Mouse (Mus musculus): ENCODE results near the gene Cyp27a1.
A peak's percentile ranks its signal among the peaks of the same experiment; 100 is the strongest.

Cyp27a1 gene

GRCm38 (mm10) chr1:74719281-74719680 is 5.9 kb downstream of the Cyp27a1 start:
- DNase-seq: no peak

- no peak for DNase-seq
Measured at GRCm38 (mm10) chr1:74721657-74722056, 8.3 kb downstream of the Cyp27a1 start.

DNA sequence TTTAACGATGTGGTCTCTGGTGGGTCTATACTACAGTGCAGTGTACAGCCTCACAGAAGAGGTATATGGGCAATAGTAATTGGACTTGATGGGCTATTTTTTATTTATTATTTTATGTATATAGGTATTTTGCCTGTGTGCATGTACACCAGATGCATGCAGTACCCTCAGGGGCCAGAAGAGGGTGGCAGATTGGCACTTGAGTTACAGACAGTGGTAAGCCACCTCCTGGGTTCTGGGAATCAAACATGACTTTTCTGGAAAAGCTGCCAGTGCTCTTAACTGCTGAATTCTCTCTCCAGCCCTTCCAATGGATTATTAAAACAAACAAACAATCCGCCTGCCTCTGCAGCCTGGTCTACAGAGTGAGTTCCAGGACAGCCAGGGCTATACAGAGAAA is 10.4 kb downstream of the Cyp27a1 start:
- DNase-seq: peak; percentile 48 to 49

DNA sequence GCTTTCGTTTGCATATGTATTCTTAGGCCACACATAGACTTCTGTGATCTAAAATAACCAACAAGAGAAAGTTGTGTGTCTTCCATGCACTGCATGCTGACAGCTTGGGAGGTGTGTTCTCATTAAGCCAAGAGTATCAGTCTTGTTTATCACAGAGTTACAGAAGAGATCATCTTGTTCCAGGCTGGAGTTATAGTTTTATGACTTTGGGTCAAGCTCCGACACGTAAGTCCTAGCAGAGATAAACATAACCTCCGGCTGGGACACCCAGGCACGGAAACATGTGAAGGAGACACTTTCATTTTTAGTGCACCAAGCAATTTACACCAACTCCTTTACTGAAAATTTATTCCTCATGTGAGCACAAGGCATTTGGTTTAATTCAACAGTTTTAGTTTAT is 12.7 kb downstream of the Cyp27a1 start:
- no peak for DNase-seq

DNA sequence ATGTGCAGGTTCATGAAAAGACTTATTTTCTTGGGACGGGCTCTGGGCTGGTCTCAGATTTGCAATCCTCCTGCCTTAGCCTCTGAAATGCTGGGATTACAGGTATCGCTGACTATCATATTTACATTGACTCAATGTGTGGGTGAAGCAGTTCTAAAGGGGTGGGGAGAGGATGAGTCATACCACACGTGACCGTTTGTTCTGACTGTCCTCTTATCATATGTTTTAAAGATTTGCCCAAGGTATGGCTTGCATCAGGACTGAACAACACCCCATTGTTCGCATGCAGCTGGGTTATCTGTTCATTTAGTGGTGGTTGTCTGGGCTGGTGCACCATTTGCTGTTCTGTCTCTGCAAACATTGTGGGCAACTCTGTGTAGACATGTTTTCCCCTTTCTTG is 13.3 kb downstream of the Cyp27a1 start:
- DNase-seq: no peak

DNA sequence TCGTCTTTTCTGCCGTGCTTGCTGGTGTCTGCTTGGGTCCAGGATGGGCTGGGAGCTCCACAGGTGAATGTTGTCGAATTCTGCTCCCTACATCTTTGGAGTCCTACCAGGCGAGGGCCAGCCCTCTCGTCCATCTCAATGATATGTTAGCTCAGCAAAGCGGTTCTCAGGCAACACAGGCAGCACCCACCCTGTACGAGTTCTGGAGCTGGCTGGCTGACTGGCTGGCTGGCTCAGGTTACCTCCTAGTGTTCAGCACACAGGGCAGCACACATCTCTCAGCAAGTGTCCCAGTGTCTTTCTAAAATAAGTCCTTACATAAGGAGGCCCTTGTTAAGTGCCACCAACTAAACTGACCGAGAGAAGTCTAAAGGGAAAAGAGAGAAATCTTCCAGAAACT is 15.1 kb downstream of the Cyp27a1 start:
- DNase-seq: no peak

- DNase-seq: no peak
Measured at GRCm38 (mm10) chr1:74736977-74737376, 23.6 kb downstream of the Cyp27a1 start.

DNA sequence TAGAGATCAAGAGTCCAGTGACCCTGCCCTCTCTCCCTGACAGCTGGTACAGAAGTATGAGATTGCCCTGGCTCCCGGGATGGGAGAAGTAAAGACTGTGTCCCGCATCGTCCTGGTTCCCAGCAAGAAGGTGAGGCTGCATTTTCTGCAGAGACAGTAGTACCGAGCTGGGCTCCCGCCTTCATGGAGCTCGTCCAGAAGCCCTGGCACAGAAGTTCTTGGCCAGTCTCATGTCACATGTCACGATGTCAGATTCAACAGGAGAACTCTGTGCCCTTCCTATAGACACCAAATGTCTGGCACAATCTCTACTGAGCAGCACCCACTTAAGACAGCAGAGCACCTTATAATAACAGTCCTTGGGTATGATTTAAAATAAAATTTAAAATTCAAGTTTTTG is 24.1 kb downstream of the Cyp27a1 start:
- DNase-seq: peak; percentile 49 to 57

GRCm38 (mm10) chr1:74740846-74741245 is 27.5 kb downstream of the Cyp27a1 start:
- DNase-seq: peak; percentile 38 to 42

DNA sequence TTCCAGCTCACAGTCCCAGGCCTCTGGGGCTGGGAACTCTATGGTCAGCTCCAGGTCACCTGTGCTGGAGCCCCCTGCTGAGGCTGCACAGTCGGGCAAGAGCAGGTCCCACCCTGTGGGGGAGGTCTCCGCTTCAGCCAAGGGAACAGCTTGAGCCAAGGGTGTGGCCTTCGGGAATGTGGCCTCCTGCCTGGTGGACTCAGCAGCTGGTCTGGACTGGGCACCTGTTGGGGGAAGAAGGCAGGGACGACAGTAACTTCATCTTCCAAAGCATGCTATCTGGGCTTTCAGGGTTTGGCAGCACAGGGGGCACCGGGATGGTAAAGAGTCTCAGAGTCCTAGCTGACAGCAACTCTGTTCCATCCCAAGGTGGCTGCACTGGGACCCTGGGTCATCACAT is 34.0 kb downstream of the Cyp27a1 start:
- no peak for DNase-seq

DNA sequence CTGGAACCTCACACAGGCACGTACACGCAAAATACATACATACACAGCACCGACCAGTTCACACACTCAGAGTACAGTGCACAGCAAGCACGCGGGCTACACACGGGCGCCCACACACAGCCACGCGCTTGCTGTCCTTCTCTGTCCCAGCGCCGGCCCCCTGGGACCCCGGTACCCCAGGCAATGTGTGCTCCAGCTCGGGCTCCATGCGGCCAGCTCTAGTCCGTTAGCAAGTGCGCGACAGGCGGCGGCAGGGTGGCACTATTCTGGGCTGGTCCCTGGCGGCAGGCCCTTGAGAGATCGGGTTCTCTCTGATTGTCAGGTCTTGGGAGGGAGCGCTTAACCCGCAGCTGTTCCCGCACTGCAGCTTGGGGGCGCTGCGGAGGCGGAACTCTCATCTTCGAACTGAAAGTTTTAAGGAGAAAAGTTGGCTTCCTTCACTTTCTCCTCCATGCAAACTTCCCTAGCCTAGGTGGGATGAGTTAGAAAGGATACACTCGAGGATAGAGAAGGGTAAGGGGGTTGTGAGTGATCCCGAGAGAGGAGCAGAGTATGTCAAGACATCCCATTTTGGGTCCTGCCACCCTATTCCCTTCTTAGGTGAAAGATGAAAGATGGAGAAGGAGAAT is 35.4 kb downstream of the Cyp27a1 start, which contains the start of gene Prkag3:
TSS of gene Prkag3 (minus strand) at position 579 of the 629 bp plus-strand sequence.
- DNase-seq: peak; percentile 55

- peak in 1 of 2 experiments; percentile 29 for DNase-seq
Measured at GRCm38 (mm10) chr1:74749301-74749700, 35.9 kb downstream of the Cyp27a1 start.

- no peak for DNase-seq
Measured at GRCm38 (mm10) chr1:74750683-74751082, 37.3 kb downstream of the Cyp27a1 start.

DNA sequence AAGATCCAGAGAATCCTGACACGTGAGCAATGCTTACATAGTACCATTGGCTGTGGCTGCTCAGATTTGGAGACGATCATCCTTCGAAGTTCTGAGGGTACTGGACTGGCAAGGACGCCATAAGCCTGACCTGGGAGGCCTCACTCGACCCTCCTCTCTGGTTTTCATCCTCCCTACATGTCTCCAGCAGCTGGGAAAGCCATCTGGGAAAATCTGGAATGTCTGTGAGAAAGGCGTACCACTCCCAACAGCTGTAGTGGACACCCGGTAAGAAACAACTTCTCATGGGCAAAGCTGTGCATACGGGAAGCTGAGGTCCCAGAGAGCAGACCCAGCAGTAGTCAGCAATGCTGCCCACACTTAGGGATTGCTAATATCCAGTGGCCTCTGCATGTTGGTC is 38.8 kb downstream of the Cyp27a1 start:
- no peak for DNase-seq

DNA sequence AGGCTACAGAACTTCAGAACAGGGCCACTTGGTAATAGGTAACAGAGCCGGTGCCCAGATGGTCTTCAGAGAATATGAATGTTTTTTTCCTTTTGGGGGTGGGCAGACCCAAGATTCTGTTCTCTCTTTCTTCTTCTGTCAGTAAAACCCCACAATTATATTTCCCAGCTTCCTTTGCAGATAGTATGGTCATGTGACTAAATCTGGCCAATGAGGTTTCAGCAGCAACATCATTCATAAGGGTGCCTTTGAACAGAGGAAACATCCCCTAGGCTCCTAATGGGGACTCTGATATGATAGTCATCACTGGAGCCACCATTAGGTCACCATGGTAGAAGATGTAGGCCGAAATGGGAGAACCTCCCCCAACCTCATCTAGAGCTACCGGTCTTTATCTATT is 39.5 kb downstream of the Cyp27a1 start:
- DNase-seq: no peak

DNA sequence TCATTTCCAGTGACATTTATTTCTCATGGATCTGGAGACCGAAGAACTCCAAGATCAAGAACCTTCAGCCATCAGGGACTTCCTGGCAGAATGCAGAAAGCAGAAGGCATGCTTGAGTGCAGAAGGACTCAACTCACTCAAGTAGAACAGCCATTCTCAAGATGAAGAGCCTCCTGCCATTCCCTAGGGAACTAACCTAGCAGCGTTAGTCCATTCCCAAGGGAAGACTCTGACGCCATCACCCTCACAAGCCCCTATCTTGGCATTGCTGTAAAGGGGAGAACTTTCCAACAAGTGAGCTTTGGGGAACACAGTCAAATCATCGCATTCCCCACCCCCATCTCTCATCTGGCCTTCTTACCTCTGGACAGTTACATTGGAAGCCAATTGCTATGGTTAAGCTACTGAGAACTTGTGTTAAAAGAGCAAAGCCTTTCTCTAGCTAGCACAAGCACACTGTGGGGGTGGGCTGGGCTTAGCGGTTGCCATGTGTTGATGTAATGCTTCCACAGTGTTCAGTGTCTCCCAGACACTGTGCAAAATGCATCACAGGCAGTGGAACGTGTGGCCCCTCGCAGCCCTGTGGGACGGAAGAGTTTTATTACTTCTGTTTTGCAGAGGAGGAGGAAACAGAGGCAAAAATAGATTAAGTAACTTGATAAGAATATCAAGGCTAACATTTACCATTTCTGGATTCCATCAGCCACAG is 40.0 kb downstream of the Cyp27a1 start:
- no peak for DNase-seq

GRCm38 (mm10) chr1:74754175-74754785 is 40.9 kb downstream of the Cyp27a1 start:
- no peak for DNase-seq

DNA sequence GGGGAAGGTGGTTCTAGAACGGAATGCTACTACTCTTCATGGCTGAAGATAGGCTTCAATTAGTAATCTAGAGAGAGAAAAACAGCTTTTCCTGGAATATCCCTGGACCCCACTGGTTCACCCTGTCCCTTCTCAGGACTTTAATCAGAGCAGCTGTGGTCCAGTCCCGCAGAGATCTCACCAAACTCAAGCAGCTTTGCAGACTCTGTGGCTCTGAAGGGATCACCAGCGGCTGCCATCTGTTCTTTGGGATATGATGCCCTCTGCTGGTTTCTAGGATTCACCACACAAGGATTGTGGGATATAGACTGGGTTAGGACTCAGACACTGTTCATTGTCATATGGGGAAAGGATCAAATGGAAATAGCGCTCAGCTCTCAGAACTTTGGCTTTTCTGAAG is 46.4 kb downstream of the Cyp27a1 start:
- DNase-seq: peak; percentile 58 to 72

DNA sequence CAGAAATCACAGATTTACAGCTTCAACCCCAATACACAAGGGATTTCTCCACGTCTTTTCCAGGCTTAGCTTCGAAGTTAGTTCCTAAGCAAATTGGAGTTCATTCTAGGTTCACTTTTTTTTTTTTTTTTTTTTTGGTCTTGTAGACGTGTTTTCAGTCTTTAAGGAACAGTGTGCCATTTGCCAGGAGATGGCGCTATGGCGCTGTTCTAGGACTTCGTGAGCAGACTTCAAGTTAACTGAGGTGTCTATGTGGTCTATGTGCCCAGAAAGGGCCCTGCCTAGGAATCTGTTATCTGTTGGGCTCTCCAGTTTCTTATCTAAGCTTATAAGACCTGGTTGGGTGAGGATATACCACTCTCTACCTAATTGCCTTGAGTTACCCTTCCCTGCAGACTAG is 49.7 kb downstream of the Cyp27a1 start:
- DNase-seq: peak; percentile 76 to 82

DNA sequence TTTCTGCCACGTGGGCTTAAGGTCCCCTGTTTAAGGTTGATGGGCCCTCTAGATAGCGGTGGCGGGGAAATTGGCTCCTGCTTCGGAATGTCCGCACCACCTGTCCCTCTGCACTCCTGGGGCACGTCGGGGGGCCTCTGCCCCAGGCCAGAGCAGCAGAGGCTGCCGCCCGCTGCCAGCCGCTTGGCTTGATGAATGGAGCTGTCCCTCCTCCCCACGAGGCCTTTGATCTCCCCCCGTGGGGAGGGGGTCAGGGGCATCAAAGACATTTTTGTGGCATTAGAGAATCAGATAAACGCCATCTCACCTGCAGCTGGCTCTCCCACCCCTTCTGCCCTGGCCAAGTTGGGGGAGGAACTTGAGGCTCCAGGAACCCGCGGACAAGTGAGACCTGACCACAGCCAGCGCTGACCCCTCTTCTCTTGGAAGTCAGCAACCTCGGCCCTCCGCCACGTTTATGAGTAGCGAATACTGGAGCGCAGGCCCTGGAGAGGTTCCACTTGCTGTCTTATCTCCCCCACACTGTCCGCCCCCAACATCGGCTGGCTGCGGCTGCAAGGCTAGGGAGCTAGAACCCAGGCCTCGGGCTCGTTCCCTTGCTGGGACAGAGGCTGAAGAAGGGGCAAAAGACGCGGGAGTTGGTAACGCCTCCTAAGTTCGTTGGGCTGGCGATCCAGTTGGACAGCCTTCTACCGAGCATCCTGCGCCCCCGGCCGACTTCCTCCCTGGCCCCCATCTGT is 57.5 kb downstream of the Cyp27a1 start:
- no peak for DNase-seq

GRCm38 (mm10) chr1:74771467-74771844 is 58.1 kb downstream of the Cyp27a1 start:
- no peak for DNase-seq

- DNase-seq: no peak
Measured at GRCm38 (mm10) chr1:74771845-74771930, 58.3 kb downstream of the Cyp27a1 start, which contains the start of gene Wnt6. TSS of gene Wnt6 (plus strand) at chr1:74771892.

DNA sequence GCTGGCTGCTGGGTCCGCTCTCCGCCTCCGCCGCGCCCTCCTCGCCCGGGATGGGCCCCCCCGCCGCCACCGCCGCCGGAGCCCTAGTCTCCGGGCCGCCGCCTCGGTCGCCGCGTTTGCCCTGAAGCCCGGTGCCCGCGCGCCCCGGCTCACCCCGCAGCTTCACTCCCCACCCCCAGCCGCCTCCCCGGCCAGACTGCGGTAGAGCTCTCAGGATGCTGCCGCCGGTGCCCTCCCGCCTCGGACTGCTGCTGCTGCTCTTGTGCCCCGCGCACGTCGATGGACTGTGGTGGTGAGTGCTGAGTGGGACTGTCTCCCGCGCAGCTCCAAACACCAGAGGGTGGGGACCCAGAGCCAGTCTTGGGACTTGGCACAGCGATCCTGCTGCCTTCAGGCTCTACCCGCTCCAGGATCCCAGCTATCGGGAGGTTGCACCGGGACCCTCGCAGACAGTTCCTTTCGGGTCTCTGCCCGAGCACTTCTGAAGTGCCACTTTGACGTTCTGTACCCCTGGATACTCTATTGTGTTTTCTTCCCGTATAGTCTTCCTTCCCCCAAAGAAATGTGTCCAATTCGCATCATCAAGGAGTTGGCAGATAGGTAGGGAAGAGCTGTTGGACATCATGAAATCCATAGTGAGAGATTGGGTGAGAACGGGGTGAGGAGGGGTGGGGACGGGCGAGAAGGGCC is 58.7 kb downstream of the Cyp27a1 start:
- DNase-seq: peak in 1 of 2 experiments; percentile 38

Data from cerebellum, postnatal 10 days (tissue).